Mouse (Mus musculus) spleen, postnatal 14 days (tissue): ENCODE results near the gene Frmd8.
A peak's percentile ranks its signal among the peaks of the same experiment; 100 is the strongest.

Experiments used
- DNase-seq, 2 experiments: peaks; one replicate each; pipeline ENCODE4 v3.0.0; 2021 to 2022; ENCODE audit warnings: low spot score in 2 of 2

The Frmd8 gene

GRCm38 (mm10) chr19:5807740-5808139, 67.3 kb downstream of the Frmd8 start:
- DNase-seq, result no peak

- DNase-seq, result no peak
Measured at GRCm38 (mm10) chr19:5806809-5807205, 68.3 kb downstream of the Frmd8 start.

- no peak for DNase-seq
Measured at GRCm38 (mm10) chr19:5806051-5806808, 68.8 kb downstream of the Frmd8 start.

GRCm38 (mm10) chr19:5804371-5804899, 70.6 kb downstream of the Frmd8 start:
- DNase-seq, result no peak

GRCm38 (mm10) chr19:5803881-5804279, 71.2 kb downstream of the Frmd8 start:
- no peak for DNase-seq

- peak; percentile 99 to 100 for DNase-seq
Measured at GRCm38 (mm10) chr19:5803041-5803880, 71.8 kb downstream of the Frmd8 start.

GRCm38 (mm10) chr19:5802787-5803040, 72.4 kb downstream of the Frmd8 start:
- no peak for DNase-seq

GRCm38 (mm10) chr19:5802011-5802786, 72.9 kb downstream of the Frmd8 start:
- DNase-seq, result peak; percentile 96 to 98

- no peak for DNase-seq
Measured at GRCm38 (mm10) chr19:5801432-5801964, 73.6 kb downstream of the Frmd8 start.

- DNase-seq, result peak; percentile 30 to 33
Measured at GRCm38 (mm10) chr19:5800632-5801431, 74.2 kb downstream of the Frmd8 start.

GRCm38 (mm10) chr19:5800350-5800631, 74.8 kb downstream of the Frmd8 start:
- no peak for DNase-seq
